Mouse (Mus musculus): ENCODE measurements around the gene H2al1c.

- TF ChIP-seq CTCF (IDR thresholded peaks at IDR 0.05; ENCODE audit: extremely low read depth, insufficient read depth, insufficient read length, insufficient replicate concordance) (no peak), POLR2A (IDR thresholded peaks at IDR 0.05; ENCODE audit: low read depth, low read length) (no peak)
Measured at GRCm38 (mm10) chrX:11280741-11281140, 24.7 kb upstream of the H2al1c start.

All from spleen, adult 2 months (tissue).